Mouse (Mus musculus): ENCODE measurements around the gene Misp.

The Misp gene

DNA sequence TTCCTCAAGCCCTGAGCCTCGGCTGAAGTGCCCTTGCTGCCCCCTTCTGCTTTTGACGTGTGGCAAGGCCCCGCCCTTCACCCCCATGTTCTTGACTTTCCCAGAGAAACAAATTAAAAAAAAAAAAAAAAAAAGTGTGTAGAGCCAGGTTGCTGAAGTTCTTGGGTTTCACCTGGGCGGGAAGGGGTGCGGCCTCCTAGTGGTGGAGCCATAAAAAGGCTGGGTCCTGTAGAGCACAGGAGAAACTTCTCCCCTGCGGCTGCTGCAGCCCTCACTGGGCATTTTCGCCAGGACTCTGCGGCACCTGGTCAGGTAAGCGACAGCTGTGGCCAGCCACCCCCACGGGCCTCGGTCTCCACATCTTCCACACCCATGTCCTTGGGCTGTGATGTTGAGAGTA lies at the start of gene Misp:
Misp (plus strand) TSS at position 208 of the 400 bp plus-strand sequence.
- no peak for DNase-seq (ENCODE audit: extremely low spot score, low read depth, low spot score)

- no peak for DNase-seq (ENCODE audit: extremely low spot score, low read depth, low spot score)
These were observed 48.5 kb upstream of the Misp start for GRCm38 (mm10) chr10:79772320-79772719.

DNA sequence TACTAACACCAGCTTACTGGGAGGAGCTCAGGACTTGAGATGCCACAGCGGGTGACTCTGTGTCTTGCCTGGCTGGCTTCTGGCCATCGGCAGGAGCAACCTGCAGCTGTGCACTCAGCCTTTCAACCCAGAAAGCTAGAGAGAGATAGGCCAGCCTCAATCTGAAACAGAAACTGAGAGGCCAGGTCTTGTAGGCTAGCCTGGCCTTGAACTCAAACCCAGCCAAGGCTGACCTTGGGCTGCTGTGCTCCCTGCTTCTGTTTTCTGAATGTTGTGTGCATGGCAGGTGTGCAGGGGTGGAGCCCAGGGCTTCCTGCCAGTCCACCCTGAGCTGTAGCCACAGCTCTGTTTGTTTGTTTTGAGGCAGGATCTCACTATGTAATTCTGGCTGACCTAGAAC lies 47.6 kb upstream of the Misp start:
- DNase-seq (ENCODE audit: extremely low spot score, low read depth, low spot score) = no peak

- DNase-seq (ENCODE audit: extremely low spot score, low read depth, low spot score) = no peak
These were observed 46.1 kb upstream of the Misp start for GRCm38 (mm10) chr10:79774486-79775279.

- no peak for DNase-seq (ENCODE audit: extremely low spot score, low read depth, low spot score)
These were observed 43.7 kb upstream of the Misp start, which contains the start of gene Fstl3 for GRCm38 (mm10) chr10:79777103-79777531. Gene Fstl3, plus strand, starts transcription at chr10:79777272.

DNA sequence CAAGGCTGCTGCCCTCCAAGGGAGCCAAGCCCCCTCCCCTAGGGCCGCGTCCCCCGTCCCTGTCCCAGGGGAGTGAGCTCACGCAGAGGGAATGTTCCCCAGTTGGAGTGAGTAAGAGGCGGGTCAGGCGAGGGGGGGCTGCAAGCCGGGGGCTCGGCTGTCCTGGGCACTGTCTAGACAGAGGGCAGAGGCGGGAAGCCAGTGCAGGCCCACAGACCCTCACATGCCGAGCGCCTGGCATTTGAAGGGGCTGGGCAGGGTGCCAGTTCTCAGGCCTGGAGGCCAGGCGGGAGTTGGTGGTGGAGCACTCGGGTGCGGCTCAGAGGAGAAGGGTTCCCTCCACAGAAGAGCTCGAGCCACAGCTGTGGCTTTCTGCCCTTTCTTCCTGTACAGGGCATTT lies 42.8 kb upstream of the Misp start:
- DNase-seq (ENCODE audit: extremely low spot score, low read depth, low spot score) = no peak

DNA sequence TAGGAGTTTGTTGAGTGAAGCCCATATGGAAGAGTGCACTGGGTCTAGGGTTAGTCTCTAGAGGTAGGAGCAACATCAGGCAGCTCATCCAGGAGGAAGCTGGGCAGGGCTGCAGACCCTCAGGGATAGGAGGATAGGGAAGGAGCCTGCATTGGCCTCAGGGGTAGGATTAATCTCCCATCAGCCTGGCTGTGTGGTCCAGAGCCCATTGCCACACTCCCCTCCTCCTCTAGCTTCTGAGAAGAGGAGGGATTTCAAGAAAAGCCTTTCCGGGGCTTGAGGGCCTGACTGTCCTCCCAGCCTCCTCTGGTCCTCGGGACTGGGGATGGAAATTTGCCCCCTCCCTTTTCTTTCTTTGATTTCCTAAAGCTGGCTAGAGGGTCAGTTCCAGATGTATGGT lies 41.6 kb upstream of the Misp start:
- no peak for DNase-seq (ENCODE audit: extremely low spot score, low read depth, low spot score)

DNA sequence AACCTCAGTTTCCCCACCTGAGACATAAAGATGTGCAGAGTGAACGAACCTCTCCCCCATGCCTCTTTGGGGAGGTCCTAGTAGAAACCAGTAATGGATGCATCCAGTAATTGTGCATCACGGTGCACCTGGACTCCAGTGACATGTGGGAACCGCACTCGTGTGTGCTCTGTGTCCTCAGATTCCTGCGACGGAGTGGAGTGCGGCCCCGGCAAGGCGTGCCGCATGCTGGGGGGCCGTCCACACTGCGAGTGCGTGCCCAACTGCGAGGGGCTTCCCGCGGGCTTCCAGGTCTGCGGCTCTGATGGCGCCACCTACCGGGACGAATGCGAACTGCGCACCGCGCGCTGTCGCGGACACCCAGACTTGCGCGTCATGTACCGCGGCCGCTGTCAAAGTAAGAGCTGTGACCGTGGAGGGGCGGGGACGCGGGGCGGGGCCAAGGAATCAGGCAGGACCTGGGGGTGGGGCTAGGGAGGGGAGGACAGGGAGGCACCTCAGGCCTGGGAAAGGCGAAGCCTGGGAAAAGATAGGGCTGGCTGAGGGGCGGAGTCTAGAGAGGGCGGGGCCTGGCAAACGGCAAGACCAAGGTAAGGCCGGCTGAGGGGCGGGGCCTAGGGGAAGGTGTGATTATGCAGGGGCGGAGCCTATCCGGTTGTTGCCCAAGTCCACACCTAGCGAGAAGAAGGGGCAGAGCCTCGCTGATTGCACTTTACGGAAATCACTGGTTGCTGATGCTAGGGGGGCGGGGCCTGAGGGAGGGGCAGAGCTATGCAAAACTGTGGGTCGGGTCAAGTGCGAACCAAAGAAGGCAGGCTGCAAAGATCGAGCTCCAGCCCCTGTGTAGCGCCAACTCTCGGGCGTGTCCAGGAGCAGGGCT lies 40.8 kb upstream of the Misp start:
- DNase-seq (ENCODE audit: extremely low spot score, low read depth, low spot score) = peak; percentile 79

DNA sequence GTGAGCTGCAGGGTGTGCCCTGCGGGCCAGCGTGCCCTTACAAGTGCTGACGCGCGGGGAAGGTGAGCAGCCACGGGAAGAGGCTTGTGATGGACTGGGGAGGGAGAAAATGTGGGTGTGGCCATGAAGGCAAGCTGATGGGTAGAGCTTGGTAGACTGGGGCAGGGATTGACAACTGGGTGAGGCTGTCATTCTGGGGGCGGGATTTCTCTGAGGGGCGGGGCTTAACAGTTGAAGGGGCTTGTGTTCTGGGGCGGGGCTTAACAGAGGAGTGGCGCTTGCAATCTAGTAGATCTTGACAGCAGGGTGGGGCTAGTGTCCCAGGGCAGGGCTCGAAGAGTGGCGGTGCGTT lies 40.1 kb upstream of the Misp start:
- DNase-seq (ENCODE audit: extremely low spot score, low read depth, low spot score) = no peak

- DNase-seq (ENCODE audit: extremely low spot score, low read depth, low spot score) = no peak
These were observed 39.6 kb upstream of the Misp start for GRCm38 (mm10) chr10:79781139-79781538.

DNA sequence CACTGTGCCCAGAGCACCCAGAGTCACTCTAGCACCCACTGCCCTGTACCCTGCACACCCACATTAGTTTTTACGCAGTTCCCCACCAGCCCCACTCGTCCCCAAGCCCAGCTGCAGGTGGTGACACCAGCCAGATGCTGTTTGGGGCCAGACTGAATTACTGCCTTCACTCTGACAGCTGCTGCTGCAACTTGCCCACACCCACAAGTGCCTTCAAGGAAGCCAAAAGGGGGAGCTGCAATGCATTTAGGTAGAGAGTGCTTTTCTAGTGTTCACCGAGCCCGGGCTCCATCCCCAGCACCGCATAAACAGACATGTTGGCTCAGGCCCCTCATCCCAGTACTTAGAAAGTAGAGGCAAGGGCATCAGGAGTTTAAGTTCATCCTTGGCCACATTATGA lies 38.8 kb upstream of the Misp start:
- no peak for DNase-seq (ENCODE audit: extremely low spot score, low read depth, low spot score)

- no peak for DNase-seq (ENCODE audit: extremely low spot score, low read depth, low spot score)
These were observed 37.7 kb upstream of the Misp start for GRCm38 (mm10) chr10:79783050-79783449.

- no peak for DNase-seq (ENCODE audit: extremely low spot score, low read depth, low spot score)
These were observed 36.6 kb upstream of the Misp start for GRCm38 (mm10) chr10:79783920-79784800.

DNA sequence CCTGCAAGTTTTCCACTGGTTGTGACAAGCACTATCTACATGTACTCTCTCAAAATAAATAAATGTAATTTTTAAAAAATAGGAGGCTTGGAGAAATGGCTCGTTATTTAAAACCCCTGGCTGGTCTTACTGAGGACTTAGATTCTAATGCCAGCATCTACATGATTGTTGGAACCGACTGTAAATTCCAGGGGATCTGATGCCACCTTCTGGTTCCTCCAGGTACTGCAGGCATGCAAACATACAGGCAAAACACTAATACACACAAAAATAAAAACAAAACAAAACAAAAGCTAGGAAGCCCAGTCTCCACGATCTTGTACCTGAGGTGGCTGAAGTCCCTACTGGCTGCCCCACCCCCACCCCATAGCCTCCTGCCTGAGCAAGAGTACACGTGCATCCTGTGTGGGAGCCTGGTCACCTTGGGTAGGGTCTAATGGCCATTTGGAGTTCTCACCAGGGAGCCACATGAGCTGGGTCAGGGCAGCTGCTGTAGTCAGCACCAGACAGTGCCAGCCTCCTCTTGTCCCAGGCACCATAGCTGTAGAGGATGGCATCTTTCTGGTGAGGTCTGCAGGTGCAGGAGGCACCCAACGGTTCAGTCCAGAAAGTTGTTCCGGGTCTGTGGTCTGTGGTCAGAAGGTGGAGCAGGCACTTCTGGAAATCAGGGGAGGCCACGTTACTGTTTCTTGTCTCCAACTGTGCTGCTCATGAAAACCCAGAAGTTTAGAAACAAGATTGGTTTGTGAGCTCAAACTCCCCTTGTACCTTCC lies 32.2 kb upstream of the Misp start:
- peak; percentile 63 for DNase-seq (ENCODE audit: extremely low spot score, low read depth, low spot score)

GRCm38 (mm10) chr10:79789581-79789980 lies 31.2 kb upstream of the Misp start:
- no peak for DNase-seq (ENCODE audit: extremely low spot score, low read depth, low spot score)

GRCm38 (mm10) chr10:79790861-79791260 lies 29.9 kb upstream of the Misp start, which contains the start of gene Prss57:
Gene Prss57, minus strand, starts transcription at chr10:79790961.
- DNase-seq (ENCODE audit: extremely low spot score, low read depth, low spot score) = no peak

- DNase-seq (ENCODE audit: extremely low spot score, low read depth, low spot score) = no peak
These were observed 28.3 kb upstream of the Misp start for GRCm38 (mm10) chr10:79792339-79793040.

DNA sequence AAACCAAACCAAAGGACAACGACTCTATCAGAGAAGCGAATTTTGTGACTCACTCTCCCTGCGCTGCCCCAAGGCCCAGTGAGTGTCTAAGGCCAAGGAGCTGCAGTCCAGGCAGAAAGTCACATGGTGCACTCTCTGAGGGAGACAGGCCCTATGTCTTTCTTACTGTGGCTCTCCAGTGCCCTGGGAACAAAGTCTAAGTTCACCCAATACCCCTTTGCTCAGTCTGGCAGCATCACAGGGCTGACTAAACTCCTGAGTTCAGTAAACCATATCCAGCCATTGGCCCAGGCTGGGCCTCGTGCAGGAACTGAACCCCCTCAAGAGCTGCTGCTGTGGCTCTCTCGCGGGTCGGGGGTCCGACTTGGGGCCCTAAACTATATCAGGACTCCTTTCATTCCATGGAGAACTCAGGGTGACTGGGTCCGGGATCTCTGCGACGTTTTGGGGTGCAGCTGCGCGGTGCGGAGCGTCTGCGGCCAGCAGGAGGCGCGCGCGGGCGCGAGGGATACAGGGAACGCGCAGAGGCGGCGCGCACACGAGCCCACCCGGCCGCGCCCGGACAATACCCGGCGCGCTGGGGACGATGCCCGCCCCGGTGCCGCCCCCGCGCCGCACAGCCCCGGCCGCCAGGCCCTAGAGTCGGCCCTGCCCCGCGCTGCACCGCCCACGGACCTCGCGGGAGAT lies 27.6 kb upstream of the Misp start, which contains the start of gene Palm:
Palm (plus strand) TSS at position 522 of the 687 bp plus-strand sequence.
- no peak for DNase-seq (ENCODE audit: extremely low spot score, low read depth, low spot score)
